Mouse (Mus musculus): ENCODE measurements around the gene Lexm.

GRCm38 (mm10) chr4:106571081-106571724 lies 45.8 kb downstream of the Lexm start:
- no peak for TF ChIP-seq CTCF (IDR thresholded peaks at IDR 0.05; ENCODE audit: low read depth, low read length)
- TF ChIP-seq POLR2A (IDR thresholded peaks at IDR 0.05; ENCODE audit: borderline replicate concordance, low read depth, low read length), result no peak
